Mouse (Mus musculus) neural tube, embryonic 12.5 days (tissue): ENCODE measurements at regions not wholly inside any gene's neighbourhood (a gene's known extent, or its start where the extent isn't known, plus 50 kb on each side); places are given as distances from the start of the nearest gene placed in this dataset.

ENCODE experiments used
- ATAC-seq: fragments of 200-750 bp; cut with Nextera tagmentation; 2 replicates; pipeline ENCODE4 v1.8.0; 2017; ENCODE audit warnings: low read depth, mild to moderate bottlenecking, moderate TSS enrichment, moderate library complexity; ENCODE audit not compliant: low FRiP score
- H3K27ac ChIP-seq: fragments of 300-500 bp; sonication (generic); 2 replicates; pipeline ENCODE4 v1.5.1; 2016
- H3K27me3 ChIP-seq: fragments of 300-500 bp; sonication (generic); replicated peaks from 2 replicates; pipeline ENCODE4 v1.6.1; 2016; ENCODE audit warnings: mild to moderate bottlenecking
- H3K36me3 ChIP-seq: fragments of 300-500 bp; sonication (generic); 2 replicates; pipeline ENCODE4 v1.6.1; 2016; ENCODE audit warnings: mild to moderate bottlenecking
- H3K4me1 ChIP-seq: fragments of 300-500 bp; sonication (generic); 2 replicates; pipeline ENCODE4 v1.6.1; 2016
- H3K4me2 ChIP-seq: fragments of 300-500 bp; sonication (generic); replicated peaks from 2 replicates; pipeline ENCODE4 v1.6.1; 2016; ENCODE audit warnings: mild to moderate bottlenecking
- H3K4me3 ChIP-seq: fragments of 300-500 bp; sonication (generic); 2 replicates; pipeline ENCODE4 v1.5.1; 2016
- H3K9ac ChIP-seq: fragments of 300-500 bp; sonication (generic); 2 replicates; pipeline ENCODE4 v1.6.1; 2016; ENCODE audit warnings: mild to moderate bottlenecking
- H3K9me3 ChIP-seq: fragments of 300-500 bp; sonication (generic); 2 replicates; pipeline ENCODE4 v1.6.1; 2016; ENCODE audit warnings: mild to moderate bottlenecking
- WGBS: fragments of 180-500 bp; shearing (Covaris S2); methylation state at CpG from one replicate; pipeline ENCODE4 v1.1.7; 2016; 5-methylcytosine and 5-hydroxymethylcytosine counted together

GRCm38 (mm10) chr6:117451001-117451400, 282.7 kb downstream of the Cxcl12 start:
- Histone ChIP-seq H3K27me3 (no peaks in the 10 kb centered on the region), H3K4me1 (no peaks in the 10 kb centered on the region), H3K36me3 (no peaks in the 10 kb centered on the region), H3K9me3 (no peaks in the 10 kb centered on the region), H3K4me2 (no peak overlapping the region), H3K4me3 (no peak overlapping the region), H3K9ac (no peak overlapping the region), H3K27ac (no peak overlapping the region)
- WGBS: 88% methylated on average over 5 of the region's 5 CpGs
- ATAC-seq: no peak

DNA sequence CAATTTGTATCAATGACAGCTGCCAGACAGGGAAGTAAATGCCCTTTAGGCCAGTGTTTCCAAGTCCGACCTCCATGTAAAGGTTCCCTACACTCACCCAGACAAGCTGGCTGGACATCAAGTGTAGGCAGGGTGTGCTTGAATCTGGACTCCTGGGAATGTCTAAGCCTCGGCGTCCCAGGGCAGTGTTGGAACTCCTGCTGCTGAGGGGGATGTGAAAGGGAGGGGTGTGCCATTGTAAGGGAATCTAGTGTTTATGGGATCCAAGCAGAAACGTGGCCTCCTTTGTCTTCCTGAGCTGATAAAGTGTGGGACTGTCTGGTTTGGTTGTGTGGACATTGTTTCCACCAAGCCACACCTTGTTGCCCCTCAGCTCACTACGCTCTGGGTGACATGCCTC, 291.9 kb downstream of the Cxcl12 start:
- Histone ChIP-seq H3K27ac (no peak overlapping the region), H3K4me3 (no peak overlapping the region), H3K4me1 (no peaks in the 10 kb centered on the region), H3K4me2 (no peak overlapping the region), H3K27me3 (no peaks in the 10 kb centered on the region), H3K9ac (no peak overlapping the region), H3K9me3 (no peaks in the 10 kb centered on the region), H3K36me3 (no peaks in the 10 kb centered on the region)
- ATAC-seq: no peak
- WGBS: 24% methylated on average over 5 of the region's 5 CpGs

GRCm38 (mm10) chr6:117465165-117465564, 296.8 kb downstream of the Cxcl12 start:
- Histone ChIP-seq H3K27me3 (no peaks in the 10 kb centered on the region), H3K4me2 (no peak overlapping the region), H3K4me1 (no peaks in the 10 kb centered on the region), H3K9me3 (no peaks in the 10 kb centered on the region), H3K27ac (no peak overlapping the region), H3K9ac (no peak overlapping the region), H3K4me3 (no peak overlapping the region), H3K36me3 (no peaks in the 10 kb centered on the region)
- WGBS: 82% methylated on average over 4 of the region's 4 CpGs
- no peak for ATAC-seq

- no peak overlapping the region for H3K27ac ChIP-seq
- H3K4me3 ChIP-seq: no peak overlapping the region
- H3K4me1 ChIP-seq: no peaks in the 10 kb centered on the region
- no peaks in the 10 kb centered on the region for H3K36me3 ChIP-seq
- WGBS: 49% methylated on average over 5 of the region's 5 CpGs
- no peak overlapping the region for H3K9ac ChIP-seq
- no peaks in the 10 kb centered on the region for H3K27me3 ChIP-seq
- ATAC-seq: no peak
- H3K9me3 ChIP-seq: no peaks in the 10 kb centered on the region
- no peak overlapping the region for H3K4me2 ChIP-seq
Measured at GRCm38 (mm10) chr6:117465606-117466174, 297.4 kb downstream of the Cxcl12 start.

DNA sequence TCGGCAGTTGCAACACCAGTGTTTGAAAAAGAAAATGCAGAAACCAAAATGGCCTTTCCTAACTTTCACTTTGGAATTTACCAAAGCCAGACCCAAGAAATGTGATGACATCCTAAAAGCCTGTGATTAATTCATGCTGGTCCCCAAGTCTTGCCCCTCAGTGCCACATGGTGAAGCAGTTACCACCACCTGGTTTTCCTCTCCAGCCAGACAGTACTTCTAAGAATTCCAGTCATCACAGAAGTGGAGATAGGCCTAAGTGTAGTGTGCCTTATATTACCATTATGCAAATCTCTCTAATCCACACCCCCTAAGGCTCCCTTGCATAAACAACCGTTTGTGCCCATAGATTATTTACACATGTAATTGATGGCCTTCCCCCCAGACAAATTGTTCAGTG, 311.0 kb downstream of the Cxcl12 start:
- no peaks in the 10 kb centered on the region for H3K9me3 ChIP-seq
- no peak overlapping the region for H3K4me2 ChIP-seq
- no peak overlapping the region for H3K27ac ChIP-seq
- peaks cover 14% of the 10 kb centered on the region for H3K4me1 ChIP-seq
- H3K27me3 ChIP-seq: no peaks in the 10 kb centered on the region
- no peak overlapping the region for H3K4me3 ChIP-seq
- no peaks in the 10 kb centered on the region for H3K36me3 ChIP-seq
- ATAC-seq: no peak
- H3K9ac ChIP-seq: no peak overlapping the region
- 50% methylated on average over 2 of the region's 2 CpGs for WGBS

DNA sequence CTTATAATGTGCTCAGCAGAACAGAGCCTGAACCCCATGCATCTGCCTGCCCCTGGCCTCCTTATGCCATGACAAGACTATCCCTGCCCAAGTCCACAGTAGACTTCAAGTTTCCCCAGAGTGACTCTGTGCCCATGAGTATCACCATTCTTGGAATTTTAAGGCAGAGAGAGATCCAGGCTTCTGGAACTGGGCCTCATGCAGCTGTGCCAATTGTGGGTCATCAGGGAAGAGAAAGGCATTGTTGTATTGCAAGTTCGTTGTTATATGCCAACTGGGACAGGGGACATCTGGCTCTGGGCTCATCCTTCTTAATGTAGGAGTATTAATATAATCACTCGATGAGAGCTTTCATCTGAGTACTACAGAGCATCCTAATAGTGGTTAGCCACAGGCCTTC, 312.1 kb downstream of the Cxcl12 start:
- no peak overlapping the region for H3K27ac ChIP-seq
- H3K4me2 ChIP-seq: no peak overlapping the region
- no peak for ATAC-seq
- WGBS: 85% methylated on average over 2 of the region's 2 CpGs
- H3K9me3 ChIP-seq: no peaks in the 10 kb centered on the region
- H3K4me1 ChIP-seq: peaks cover 14% of the 10 kb centered on the region
- no peaks in the 10 kb centered on the region for H3K36me3 ChIP-seq
- H3K4me3 ChIP-seq: no peak overlapping the region
- H3K9ac ChIP-seq: no peak overlapping the region
- H3K27me3 ChIP-seq: no peaks in the 10 kb centered on the region

DNA sequence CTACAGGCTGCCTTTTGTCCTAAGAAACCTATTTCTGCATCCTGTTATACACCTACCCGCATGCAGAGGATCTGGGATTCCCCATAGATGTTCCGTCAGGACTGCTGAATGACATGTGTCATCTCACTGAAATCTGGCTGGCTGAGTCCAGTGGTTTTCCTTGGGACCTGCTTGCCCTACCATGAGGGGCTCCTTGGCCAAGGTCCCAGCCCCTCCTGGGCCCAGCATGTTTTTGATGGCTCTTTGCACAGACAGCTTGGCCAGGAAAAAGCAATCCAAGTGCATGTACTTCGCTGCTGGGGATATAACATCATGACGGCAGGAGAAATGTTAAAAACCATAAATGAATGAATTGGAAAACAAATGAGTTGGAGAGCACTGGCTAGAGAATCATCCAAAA, 320.8 kb downstream of the Cxcl12 start:
- H3K4me3 ChIP-seq: no peak overlapping the region
- no peaks in the 10 kb centered on the region for H3K4me1 ChIP-seq
- H3K4me2 ChIP-seq: no peak overlapping the region
- 95% methylated on average over 4 of the region's 4 CpGs for WGBS
- no peak overlapping the region for H3K9ac ChIP-seq
- no peak overlapping the region for H3K27ac ChIP-seq
- H3K36me3 ChIP-seq: no peaks in the 10 kb centered on the region
- H3K27me3 ChIP-seq: no peaks in the 10 kb centered on the region
- no peak for ATAC-seq
- H3K9me3 ChIP-seq: no peaks in the 10 kb centered on the region

- no peak overlapping the region for H3K9ac ChIP-seq
- WGBS: 84% methylated on average over 3 of the region's 3 CpGs
- no peak overlapping the region for H3K4me3 ChIP-seq
- H3K27ac ChIP-seq: no peak overlapping the region
- H3K27me3 ChIP-seq: no peaks in the 10 kb centered on the region
- H3K4me2 ChIP-seq: no peak overlapping the region
- no peaks in the 10 kb centered on the region for H3K4me1 ChIP-seq
- no peaks in the 10 kb centered on the region for H3K9me3 ChIP-seq
- ATAC-seq: no peak
- no peaks in the 10 kb centered on the region for H3K36me3 ChIP-seq
Measured at GRCm38 (mm10) chr6:117489761-117490396, 321.5 kb downstream of the Cxcl12 start.

DNA sequence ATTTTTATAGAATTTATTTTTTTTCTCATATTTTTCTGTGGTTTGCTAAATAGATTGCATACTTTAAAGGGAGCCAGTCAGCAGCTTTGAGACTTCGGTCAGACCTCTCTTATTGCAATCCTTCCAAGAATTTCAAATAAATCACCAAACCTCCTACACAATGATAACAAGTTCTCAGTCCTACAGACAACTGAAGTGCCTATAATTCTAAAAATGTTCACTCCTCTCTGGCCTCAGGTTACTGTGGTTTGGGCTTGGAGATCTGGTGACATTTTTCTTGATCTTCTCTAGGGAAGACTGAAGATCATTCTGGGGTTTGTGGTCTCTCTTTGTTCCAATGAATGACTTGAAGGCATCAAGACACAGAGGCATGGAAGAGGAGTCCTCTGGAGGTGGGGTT, 326.6 kb downstream of the Cxcl12 start:
- no peak overlapping the region for H3K27ac ChIP-seq
- no peak overlapping the region for H3K4me3 ChIP-seq
- 93% methylated on average over 1 of the region's 1 CpGs for WGBS
- no peak for ATAC-seq
- H3K36me3 ChIP-seq: no peaks in the 10 kb centered on the region
- H3K4me2 ChIP-seq: no peak overlapping the region
- H3K9me3 ChIP-seq: no peaks in the 10 kb centered on the region
- H3K4me1 ChIP-seq: no peaks in the 10 kb centered on the region
- H3K27me3 ChIP-seq: no peaks in the 10 kb centered on the region
- no peak overlapping the region for H3K9ac ChIP-seq

GRCm38 (mm10) chr6:117497337-117497736, 329.0 kb downstream of the Cxcl12 start:
- no peak overlapping the region for H3K4me3 ChIP-seq
- H3K9ac ChIP-seq: no peak overlapping the region
- no peak overlapping the region for H3K27ac ChIP-seq
- no peaks in the 10 kb centered on the region for H3K27me3 ChIP-seq
- WGBS: 84% methylated on average over 5 of the region's 5 CpGs
- no peak for ATAC-seq
- no peaks in the 10 kb centered on the region for H3K36me3 ChIP-seq
- no peaks in the 10 kb centered on the region for H3K4me1 ChIP-seq
- H3K4me2 ChIP-seq: no peak overlapping the region
- no peaks in the 10 kb centered on the region for H3K9me3 ChIP-seq

DNA sequence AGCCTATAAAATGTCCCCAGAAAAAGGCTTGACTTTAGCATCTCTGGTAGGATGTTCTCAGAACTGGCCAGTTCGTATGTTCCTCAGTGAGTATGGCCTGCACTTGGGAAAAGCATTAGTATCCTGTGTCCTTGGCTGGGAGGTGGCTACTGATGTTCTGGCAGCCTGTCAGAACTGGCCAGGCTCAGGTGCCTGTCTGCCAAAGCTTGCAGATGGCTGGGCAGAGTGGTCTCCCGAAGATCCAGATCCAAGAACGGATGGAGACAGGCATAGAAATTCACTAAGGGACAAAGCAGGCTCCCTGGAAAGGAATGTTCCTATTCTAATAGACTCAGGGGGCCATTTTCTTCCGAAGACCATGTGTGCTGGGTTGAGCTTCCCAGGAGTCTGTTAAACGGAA, 329.6 kb downstream of the Cxcl12 start:
- WGBS: 84% methylated on average over 5 of the region's 5 CpGs

DNA sequence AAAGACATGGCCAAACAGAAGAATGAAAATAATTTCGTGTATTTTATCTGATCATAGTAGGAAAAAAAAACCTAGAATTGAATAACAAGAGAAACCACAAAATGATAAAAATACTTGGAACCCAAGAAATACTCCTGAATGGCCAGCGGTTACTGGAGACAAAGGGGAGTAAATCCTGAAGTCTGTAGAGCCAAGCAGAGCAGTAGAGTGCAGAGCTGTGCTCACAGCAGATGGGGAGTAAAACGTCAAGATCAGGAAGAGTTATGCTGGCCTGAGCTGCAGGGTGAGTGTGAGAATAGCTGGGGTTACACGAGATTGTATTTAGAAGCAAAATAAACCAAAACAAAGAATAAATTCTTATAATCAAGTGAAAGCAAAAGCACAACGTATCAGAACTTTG, 334.0 kb downstream of the Cxcl12 start:
- H3K27me3 ChIP-seq: no peaks in the 10 kb centered on the region
- WGBS: 64% methylated on average over 5 of the region's 5 CpGs

More for the DNA sequence above, 329.6 kb downstream of the Cxcl12 start:
- Histone ChIP-seq H3K4me1 (no peaks in the 10 kb centered on the region), H3K4me2 (no peak overlapping the region), H3K27ac (no peak overlapping the region), H3K4me3 (no peak overlapping the region), H3K27me3 (no peaks in the 10 kb centered on the region), H3K36me3 (no peaks in the 10 kb centered on the region), H3K9ac (no peak overlapping the region), H3K9me3 (no peaks in the 10 kb centered on the region)
- no peak for ATAC-seq

DNA sequence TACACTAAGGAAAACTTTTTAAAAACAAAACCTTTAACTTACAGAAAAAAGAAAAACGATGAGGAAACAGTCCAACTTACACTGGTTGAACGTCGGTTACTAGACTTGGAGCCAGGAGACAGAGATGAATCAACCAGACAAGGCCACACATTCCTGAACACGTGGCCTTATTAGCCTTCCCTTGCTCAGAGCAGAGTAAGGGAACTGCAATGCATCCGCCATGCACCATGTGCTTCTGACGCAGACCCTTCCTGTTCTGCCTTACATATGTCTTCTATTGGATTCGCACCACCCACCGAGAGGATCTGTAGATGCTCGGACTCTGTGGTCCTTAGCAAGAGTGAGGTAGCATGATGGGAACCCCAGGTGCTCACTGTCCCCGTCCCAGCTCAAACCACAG, 336.2 kb upstream of the Zfp637 start:
- no peak overlapping the region for H3K9ac ChIP-seq
- 78% methylated on average over 10 of the region's 10 CpGs for WGBS
- H3K9me3 ChIP-seq: no peaks in the 10 kb centered on the region
- no peak overlapping the region for H3K27ac ChIP-seq
- no peaks in the 10 kb centered on the region for H3K27me3 ChIP-seq
- H3K36me3 ChIP-seq: no peaks in the 10 kb centered on the region
- H3K4me2 ChIP-seq: no peak overlapping the region
- no peak overlapping the region for H3K4me3 ChIP-seq
- H3K4me1 ChIP-seq: peaks cover 3% of the 10 kb centered on the region; the same call in 1 of the 2 replicates
- ATAC-seq: no peak

More for the DNA sequence above, 334.0 kb downstream of the Cxcl12 start:
- Histone ChIP-seq H3K9ac (no peak overlapping the region), H3K9me3 (no peaks in the 10 kb centered on the region), H3K36me3 (no peaks in the 10 kb centered on the region), H3K4me3 (no peak overlapping the region), H3K4me2 (no peak overlapping the region), H3K4me1 (peaks cover 3% of the 10 kb centered on the region; the same call in 1 of the 2 replicates), H3K27ac (no peak overlapping the region)
- ATAC-seq: no peak
